Mouse (Mus musculus) bone marrow macrophage, adult 2 months (primary cell): ENCODE measurements around the gene Ptpre.

Source experiments
- CTCF ChIP-seq: IDR thresholded peaks from 2 replicates; pipeline ENCODE4 v1.5.1; 2012; ENCODE audit warnings: low read depth, mild to moderate bottlenecking, low read length, moderate library complexity
- POLR2A ChIP-seq: IDR thresholded peaks from 2 replicates; pipeline ENCODE4 v1.6.1; 2012; ENCODE audit warnings: mild to moderate bottlenecking, low read depth, low read length, borderline replicate concordance

DNA sequence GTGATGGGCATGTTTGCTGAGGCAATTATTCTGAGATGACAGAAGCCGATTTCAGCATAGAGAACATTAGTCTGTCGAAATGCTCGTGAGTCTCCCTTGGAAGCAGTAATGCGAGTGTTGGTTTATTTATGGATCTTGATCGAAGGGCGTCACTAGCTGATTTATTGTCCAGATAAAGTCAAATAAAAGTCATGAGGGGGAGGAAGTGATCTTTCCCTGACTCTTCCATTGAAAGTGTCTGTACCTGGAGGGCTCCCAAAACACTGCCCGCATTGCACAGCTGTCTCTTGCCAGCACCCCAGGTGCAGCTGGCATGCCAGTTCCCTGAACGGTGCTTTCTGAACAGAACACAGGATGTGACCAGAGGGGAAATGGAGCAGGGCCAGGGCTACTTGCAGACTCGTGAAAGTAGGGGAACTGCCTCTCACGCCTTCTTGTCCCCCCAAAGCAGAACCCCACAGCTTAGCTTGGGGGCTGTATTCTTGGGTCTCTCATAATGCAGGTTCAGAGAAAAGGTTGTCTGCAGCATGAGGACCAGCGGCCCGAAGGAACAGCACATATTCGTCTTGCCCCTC lies 100.2 kb downstream of the Ptpre start:
- TF ChIP-seq CTCF (no peak), POLR2A (no peak)
